Mouse (Mus musculus) neural tube, embryonic 13.5 days (tissue): ENCODE data around the gene Ift20. TPM values are rescaled to one million over a fixed set of nuclear protein-coding genes. Genes with fewer than 3 reads are reported as not detected.
"Not testable (repeated sequence)": the region's sequence is repeated elsewhere in the genome, so short reads cannot be mapped to it uniquely, and the experiment has no call there.

Source experiments
- ATAC-seq: fragments of 200-750 bp; cut with Nextera tagmentation; 2 replicates; pipeline ENCODE4 v1.8.0; 2017; ENCODE audit warnings: low read depth, mild to moderate bottlenecking, moderate TSS enrichment, moderate library complexity
- H3K27ac ChIP-seq: fragments of 300-500 bp; sonication (generic); replicated peaks from 2 replicates; pipeline ENCODE4 v1.5.1; 2015; ENCODE audit warnings: moderate library complexity, mild to moderate bottlenecking, inconsistent platforms
- H3K27me3 ChIP-seq: fragments of 300-500 bp; sonication (generic); 2 replicates; pipeline ENCODE4 v1.6.1; 2015; ENCODE audit warnings: mild to moderate bottlenecking, inconsistent platforms
- H3K36me3 ChIP-seq: fragments of 300-500 bp; sonication (generic); 2 replicates; pipeline ENCODE4 v1.6.1; 2015; ENCODE audit warnings: mild to moderate bottlenecking, inconsistent platforms
- H3K4me1 ChIP-seq: fragments of 300-500 bp; sonication (generic); replicated peaks from 2 replicates; pipeline ENCODE4 v1.6.1; 2015; ENCODE audit warnings: inconsistent platforms
- H3K4me2 ChIP-seq: fragments of 300-500 bp; sonication (generic); 2 replicates; pipeline ENCODE4 v1.6.1; 2015; ENCODE audit warnings: inconsistent platforms, mild to moderate bottlenecking, moderate library complexity
- H3K4me3 ChIP-seq: fragments of 300-500 bp; sonication (generic); 2 replicates; pipeline ENCODE4 v1.5.1; 2015; ENCODE audit warnings: mild to moderate bottlenecking, inconsistent platforms
- H3K9ac ChIP-seq: fragments of 300-500 bp; sonication (generic); 2 replicates; pipeline ENCODE4 v1.6.1; 2015; ENCODE audit warnings: moderate library complexity, mild to moderate bottlenecking, inconsistent platforms
- H3K9me3 ChIP-seq: fragments of 300-500 bp; sonication (generic); 2 replicates; pipeline ENCODE4 v1.6.1; 2016; ENCODE audit warnings: inconsistent platforms
- WGBS: fragments of 180-500 bp; shearing (Covaris S2); methylation state at CpG from one replicate; pipeline ENCODE4 v1.1.7; 2015; 5-methylcytosine and 5-hydroxymethylcytosine counted together
- polyA plus RNA-seq: library from polyadenylated mRNA; unstranded; fragments of >200 nt; fragmentation: Nextera tagmentation; extraction: Ambion mirVana; gene quantifications from 2 replicates; pipeline ENCODE4 v1.2.1, GENCODE M21; 2015

The Ift20 gene
- polyA plus RNA-seq, 1 experiment from 2014 or later, result 120 TPM

DNA sequence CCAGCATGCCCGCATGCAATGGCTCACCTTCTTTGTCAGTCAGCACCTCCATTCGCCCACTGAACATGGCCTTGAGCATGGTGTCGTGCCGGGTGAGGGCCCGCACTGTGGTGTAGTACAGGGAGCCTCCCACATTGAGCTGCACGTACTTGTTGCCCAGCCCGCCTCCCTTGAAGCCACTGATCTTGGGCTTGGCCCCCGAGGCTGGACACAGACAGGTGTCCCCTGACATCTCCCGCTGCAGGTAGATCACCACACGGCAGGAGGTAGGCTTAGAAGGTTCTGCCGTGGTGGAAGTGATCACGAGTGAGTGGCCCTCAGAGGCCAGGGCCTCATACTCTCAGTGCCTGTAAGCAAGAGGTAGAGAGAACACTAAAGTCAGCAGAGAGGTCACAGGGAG, 6.2 kb upstream of the Ift20 start:
- Histone ChIP-seq H3K4me3 (no peak overlapping the region), H3K4me2 (no peak overlapping the region), H3K9me3 (no peaks in the 10 kb centered on the region), H3K4me1 (peaks cover 15% of the 10 kb centered on the region), H3K27me3 (no peaks in the 10 kb centered on the region), H3K27ac (no peak overlapping the region), H3K9ac (no peak overlapping the region), H3K36me3 (peaks cover 54% of the 10 kb centered on the region)
- 93% methylated on average over 12 of the region's 12 CpGs for WGBS
- no peak for ATAC-seq

DNA sequence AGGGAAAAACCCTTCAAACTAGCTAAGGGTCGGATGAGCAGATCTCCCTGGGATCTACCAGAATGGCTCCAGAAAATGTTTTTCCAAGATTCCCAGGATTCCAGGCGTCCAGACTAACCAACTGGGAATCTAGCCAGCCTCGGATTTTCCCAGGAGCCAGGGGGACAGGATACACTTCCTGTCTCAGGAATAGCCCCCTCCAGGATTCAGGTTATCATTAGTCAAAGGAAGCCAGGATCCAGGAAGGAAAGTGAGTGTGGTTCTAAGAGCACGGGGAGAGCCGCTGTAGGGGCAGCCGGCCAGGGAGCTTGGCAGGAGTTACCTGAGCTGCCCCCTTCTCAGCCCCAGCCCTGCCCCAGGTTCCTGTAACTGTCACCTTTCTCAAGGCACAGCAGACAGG, 5.1 kb upstream of the Ift20 start:
- no peak for ATAC-seq
- H3K27ac ChIP-seq, result no peak overlapping the region; the same call in 1 of the 2 replicates
- H3K9me3 ChIP-seq, result no peaks in the 10 kb centered on the region
- no peak overlapping the region for H3K9ac ChIP-seq
- H3K36me3 ChIP-seq, result peaks cover 43% of the 10 kb centered on the region
- no peak overlapping the region for H3K4me2 ChIP-seq
- no peak overlapping the region for H3K4me3 ChIP-seq
- H3K4me1 ChIP-seq, result peaks cover 19% of the 10 kb centered on the region
- 84% methylated on average over 6 of the region's 6 CpGs for WGBS
- no peaks in the 10 kb centered on the region for H3K27me3 ChIP-seq

DNA sequence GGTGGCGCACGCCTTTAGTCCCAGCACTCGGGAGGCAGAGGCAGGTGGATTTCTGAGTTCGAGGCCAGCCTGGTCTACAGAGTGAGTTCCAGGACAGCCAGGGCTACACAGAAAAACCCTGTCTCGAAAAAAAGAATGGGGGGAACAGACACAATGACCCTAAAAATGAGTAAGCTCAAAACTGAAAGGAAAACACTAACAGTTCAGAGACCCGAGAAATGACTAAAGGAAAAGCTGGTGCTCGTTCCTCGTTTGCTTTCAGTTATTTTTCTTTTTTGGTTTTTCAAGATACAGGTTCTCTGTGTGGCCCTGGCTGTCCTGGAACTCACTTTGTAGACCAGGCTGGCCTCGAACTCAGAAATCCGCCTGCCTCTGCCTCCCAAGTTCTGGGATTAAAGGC, 4.6 kb upstream of the Ift20 start:
- H3K27ac ChIP-seq, H3K9me3 ChIP-seq, H3K4me2 ChIP-seq, H3K4me3 ChIP-seq, H3K9ac ChIP-seq, ATAC-seq, H3K27me3 ChIP-seq: not testable (repeated sequence)
- 92% methylated on average over 10 of the region's 10 CpGs for WGBS
- Histone ChIP-seq H3K36me3 (peaks cover 39% of the 10 kb centered on the region), H3K4me1 (peaks cover 19% of the 10 kb centered on the region)

DNA sequence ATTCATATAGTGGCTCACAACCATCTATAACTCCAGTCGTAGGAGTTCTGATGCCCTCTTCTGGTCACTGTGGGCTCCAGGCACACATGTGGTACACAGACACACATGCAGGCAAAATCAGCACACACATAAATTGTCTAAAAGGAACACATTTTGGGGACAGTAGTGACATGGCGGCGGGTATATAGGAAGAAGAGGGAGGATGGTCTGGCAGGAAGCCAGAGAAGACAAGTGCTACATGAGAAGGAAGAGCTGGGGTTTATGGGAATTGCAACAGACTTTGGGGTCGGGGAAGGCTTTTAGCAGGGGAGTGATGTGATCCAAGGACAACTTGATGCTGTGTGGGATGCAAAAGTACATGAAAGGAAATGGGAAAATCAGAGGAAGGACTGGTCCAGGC, 1.6 kb upstream of the Ift20 start:
- H3K4me2 ChIP-seq, result peak overlapping the region; percentile 87
- peaks cover 19% of the 10 kb centered on the region for H3K36me3 ChIP-seq
- H3K27me3 ChIP-seq, result no peaks in the 10 kb centered on the region
- no peak overlapping the region for H3K27ac ChIP-seq
- H3K9ac ChIP-seq, result peak overlapping the region; percentile 87
- peaks cover 34% of the 10 kb centered on the region for H3K4me1 ChIP-seq
- H3K9me3 ChIP-seq, result no peaks in the 10 kb centered on the region
- peak overlapping the region; percentile 83 for H3K4me3 ChIP-seq
- 93% methylated on average over 4 of the region's 4 CpGs for WGBS
- no peak for ATAC-seq

DNA sequence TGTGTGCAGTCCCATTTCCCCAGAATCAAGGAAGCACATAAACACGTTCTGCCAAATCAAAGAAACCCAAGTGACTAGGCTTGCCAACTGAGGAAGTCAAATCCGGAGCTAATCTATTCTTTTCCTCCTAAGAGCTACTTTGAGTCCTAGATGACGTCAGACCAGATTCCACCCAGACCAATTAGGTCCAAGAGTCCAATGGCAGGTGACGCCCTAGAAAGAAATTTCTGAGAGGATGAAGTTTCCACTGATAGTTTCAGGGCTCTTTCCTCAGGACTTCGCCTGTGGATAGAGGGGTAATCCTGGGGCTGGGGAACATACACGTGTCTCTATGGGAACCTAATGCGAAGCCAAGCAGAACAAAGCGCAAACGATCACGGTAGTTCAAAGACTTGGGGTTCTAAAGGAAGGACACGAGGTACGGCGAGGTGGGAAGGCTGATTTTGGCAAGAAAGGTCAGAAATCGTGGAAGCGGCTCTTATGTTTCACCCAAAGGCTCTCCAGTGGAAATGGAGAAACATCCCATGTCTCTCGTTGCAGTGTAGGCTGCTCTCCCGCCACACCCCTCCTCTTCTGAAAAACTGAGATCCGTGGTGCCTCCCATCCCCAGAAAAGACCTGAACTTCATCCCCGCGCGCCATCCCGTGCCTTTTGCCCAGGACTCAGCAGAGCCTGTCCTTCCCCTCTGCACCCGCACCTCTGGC, 633 bp upstream of the Ift20 start:
- H3K27me3 ChIP-seq, result no peaks in the 10 kb centered on the region
- peak overlapping the region; percentile 83 for H3K4me3 ChIP-seq
- peaks cover 34% of the 10 kb centered on the region for H3K4me1 ChIP-seq
- peak overlapping the region; percentile 87 for H3K9ac ChIP-seq
- under 1% methylated on average over 23 of the region's 23 CpGs for WGBS
- no peaks in the 10 kb centered on the region for H3K9me3 ChIP-seq
- peak overlapping the region; percentile 87 for H3K4me2 ChIP-seq
- H3K27ac ChIP-seq, result peak overlapping the region; percentile 93
- H3K36me3 ChIP-seq, result peaks cover 21% of the 10 kb centered on the region
- ATAC-seq, result peak; percentile 29

DNA sequence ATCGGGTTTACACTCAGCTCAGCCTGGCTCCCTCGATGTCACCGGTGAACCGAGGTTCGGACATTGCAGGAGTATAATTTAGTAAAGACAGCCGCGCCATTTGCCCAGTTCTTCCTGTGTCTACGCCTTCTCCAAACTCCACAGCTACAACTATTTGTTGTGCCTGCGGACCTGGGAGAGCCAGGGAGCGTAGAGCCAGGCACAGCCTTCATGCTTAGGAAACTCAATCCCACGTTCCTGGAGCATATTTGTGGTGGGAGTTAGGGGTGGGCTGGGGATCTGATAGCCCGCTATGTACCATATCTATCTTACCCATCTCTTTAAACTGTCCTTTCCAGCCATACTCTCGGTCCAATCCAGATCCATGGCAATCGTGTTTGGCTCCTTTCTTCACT, 526 bp downstream of the Ift20 start:
- H3K4me3 ChIP-seq, result peak overlapping the region; percentile 83
- ATAC-seq, result no peak; the same call in 1 of the 2 replicates
- no peaks in the 10 kb centered on the region for H3K9me3 ChIP-seq
- H3K9ac ChIP-seq, result peak overlapping the region; percentile 90
- no peaks in the 10 kb centered on the region for H3K27me3 ChIP-seq
- peak overlapping the region; percentile 90 for H3K27ac ChIP-seq
- peaks cover 30% of the 10 kb centered on the region for H3K36me3 ChIP-seq
- peak overlapping the region; percentile 87 for H3K4me2 ChIP-seq
- peaks cover 34% of the 10 kb centered on the region for H3K4me1 ChIP-seq
- WGBS, result 2% methylated on average over 14 of the region's 14 CpGs

DNA sequence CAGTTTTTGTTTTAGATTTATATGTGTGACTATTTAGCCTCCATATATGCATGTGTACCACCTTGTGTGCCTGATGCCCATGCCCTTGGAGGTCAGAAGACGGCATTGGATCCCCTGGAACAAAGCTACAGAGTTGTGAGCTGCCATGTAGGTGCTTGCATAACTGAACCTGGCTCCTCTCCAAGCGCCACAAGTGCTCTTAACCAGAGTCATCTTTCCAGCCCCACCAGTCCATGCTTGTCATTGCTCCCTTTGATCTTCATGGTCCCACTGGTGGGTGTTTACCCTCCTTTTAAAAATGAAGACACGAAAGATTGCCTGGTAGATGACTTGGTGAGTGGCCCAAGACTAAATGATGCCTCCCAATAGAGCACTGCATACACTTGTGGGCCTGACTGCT, 4.2 kb downstream of the Ift20 start:
- Histone ChIP-seq H3K27ac (no peak overlapping the region), H3K4me3 (no peak overlapping the region), H3K9ac (no peak overlapping the region), H3K27me3 (no peaks in the 10 kb centered on the region), H3K36me3 (peaks cover 57% of the 10 kb centered on the region), H3K9me3 (no peaks in the 10 kb centered on the region), H3K4me1 (peaks cover 16% of the 10 kb centered on the region), H3K4me2 (no peak overlapping the region)
- WGBS, result 92% methylated on average over 3 of the region's 3 CpGs
- no peak for ATAC-seq

DNA sequence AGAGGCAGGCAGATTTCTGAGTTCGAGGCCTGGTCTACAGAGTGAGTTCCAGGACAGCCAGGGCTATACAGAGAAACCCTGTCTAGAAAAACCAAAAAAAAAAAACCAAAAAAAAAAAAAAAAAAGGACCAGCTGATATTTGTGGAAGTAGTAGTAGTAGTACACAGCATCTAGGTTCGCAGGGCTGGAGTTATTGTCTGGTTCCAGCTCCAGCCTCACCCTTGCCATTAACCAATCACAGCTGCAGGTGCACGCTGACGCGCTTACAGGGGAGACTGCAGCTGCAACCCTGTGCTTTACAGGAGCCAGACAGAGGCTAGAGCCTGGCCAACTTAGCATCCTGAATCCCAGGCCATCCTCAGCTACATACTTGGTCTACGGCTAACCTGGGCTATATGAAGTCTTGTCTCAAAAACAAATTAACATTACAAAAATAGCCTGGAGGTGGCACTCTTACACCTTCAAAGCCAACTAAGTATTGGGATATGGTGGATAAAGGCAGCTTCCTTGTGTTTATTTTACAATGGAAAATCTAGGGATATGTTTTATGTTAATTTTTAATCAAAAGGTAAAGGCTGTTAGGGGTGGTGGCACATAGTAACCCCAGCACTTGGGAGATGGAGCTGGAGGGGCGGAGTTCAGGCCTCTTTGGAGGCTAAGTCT, 8.4 kb downstream of the Ift20 start:
- no peak overlapping the region for H3K27ac ChIP-seq
- no peak overlapping the region for H3K9ac ChIP-seq
- H3K9me3 ChIP-seq, result no peaks in the 10 kb centered on the region
- WGBS, result 90% methylated on average over 7 of the region's 7 CpGs
- H3K36me3 ChIP-seq, result peaks cover 49% of the 10 kb centered on the region
- H3K27me3 ChIP-seq, result no peaks in the 10 kb centered on the region
- no peak overlapping the region for H3K4me2 ChIP-seq
- no peak overlapping the region for H3K4me3 ChIP-seq
- H3K4me1 ChIP-seq, result peaks cover 17% of the 10 kb centered on the region
- no peak for ATAC-seq

DNA sequence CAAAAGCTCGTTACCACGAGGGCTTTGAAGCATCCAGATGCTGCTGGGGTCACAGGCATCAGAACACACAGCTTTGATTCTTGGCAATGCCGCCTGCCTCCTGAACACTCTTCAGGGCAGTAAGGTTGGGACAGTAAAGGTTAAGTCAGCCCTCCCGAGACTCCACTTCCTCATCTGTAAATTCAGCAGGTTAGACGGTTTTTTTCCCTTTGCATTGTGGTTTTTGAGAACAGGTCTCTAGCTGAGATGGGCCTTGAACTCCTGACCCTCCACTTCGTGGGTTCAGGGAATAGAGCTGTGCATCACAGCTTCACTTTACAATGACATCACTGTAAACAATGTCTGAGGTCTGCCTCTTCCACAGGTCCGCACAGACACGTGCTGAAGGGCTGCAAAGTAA, 9.0 kb downstream of the Ift20 start:
- Histone ChIP-seq H3K27ac (no peak overlapping the region), H3K4me3 (no peak overlapping the region), H3K4me1 (peaks cover 23% of the 10 kb centered on the region), H3K9me3 (no peaks in the 10 kb centered on the region), H3K4me2 (no peak overlapping the region), H3K9ac (no peak overlapping the region), H3K36me3 (peaks cover 43% of the 10 kb centered on the region), H3K27me3 (no peaks in the 10 kb centered on the region)
- no peak for ATAC-seq
- WGBS, result 76% methylated on average over 8 of the region's 8 CpGs

DNA sequence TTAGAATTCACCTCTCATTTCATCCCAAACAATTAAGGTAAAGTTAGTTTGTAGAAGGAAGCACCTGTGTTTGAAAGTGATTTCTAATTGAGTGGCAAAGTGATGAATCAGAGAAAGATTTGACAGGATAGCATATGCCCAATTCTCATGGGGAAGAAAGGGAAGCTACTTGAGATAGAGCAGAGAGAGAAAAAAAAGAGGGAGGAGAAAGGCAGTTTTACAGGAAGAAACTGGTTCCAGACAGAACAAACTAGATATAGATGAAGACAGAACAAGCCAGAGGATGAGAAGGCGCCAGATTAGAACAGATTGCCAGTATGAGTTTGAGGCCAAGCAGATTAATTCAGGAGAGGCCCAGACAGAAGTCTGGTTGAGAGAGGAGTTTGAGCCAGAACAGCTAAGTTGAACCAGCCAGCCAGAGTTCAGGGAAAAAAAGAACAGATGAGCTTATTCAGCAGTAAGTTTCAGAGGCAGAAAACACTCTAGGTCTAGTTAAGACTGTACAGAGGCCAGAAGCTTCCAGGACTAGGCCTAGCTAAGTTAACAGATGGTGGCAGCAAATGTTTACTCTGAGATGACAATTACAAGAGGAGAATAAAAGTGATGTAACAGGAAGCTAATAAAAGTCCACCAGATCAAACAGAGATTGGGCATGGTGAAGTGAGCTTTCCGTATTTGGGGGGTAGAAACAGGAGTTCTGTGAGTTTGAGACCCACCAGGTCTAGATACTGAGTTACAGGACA, 11.7 kb downstream of the Ift20 start:
- Histone ChIP-seq H3K36me3 (peaks cover 20% of the 10 kb centered on the region), H3K9ac (no peak overlapping the region), H3K4me3 (no peak overlapping the region), H3K27ac (no peak overlapping the region), H3K27me3 (no peaks in the 10 kb centered on the region), H3K4me1 (peaks cover 29% of the 10 kb centered on the region), H3K4me2 (no peak overlapping the region), H3K9me3 (no peaks in the 10 kb centered on the region)
- WGBS, result 76% methylated on average over 2 of the region's 2 CpGs
- ATAC-seq, result no peak

DNA sequence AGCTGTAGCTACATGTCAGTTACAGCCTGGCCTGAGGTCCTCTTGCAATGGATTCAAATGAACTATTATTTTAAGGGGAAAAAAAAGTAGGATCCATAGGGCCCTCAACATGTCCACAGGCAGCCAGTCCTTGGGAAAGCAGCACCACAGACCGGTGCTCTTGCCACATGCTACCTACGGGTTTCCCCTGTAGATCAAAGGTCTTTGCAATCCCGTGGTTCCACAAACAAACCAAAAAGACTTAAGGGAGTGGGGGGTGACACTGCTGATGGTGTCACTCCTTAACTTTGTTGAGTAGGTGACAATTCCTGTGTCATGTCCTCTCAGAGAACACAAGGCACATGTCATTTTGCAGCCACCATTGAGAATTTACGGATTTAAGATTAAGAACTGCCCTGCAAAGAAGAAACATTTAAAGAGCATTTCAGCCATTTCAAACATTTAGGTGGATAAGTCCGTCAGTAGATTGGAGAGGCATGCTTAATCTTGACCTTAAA, 13.4 kb downstream of the Ift20 start:
- 23% methylated on average over 5 of the region's 5 CpGs for WGBS
- peak overlapping the region; percentile 81 for H3K4me2 ChIP-seq
- H3K4me3 ChIP-seq, result peak overlapping the region; percentile 68
- H3K9ac ChIP-seq, result peak overlapping the region; percentile 75
- peaks cover 5% of the 10 kb centered on the region; the same call in 1 of the 2 replicates for H3K36me3 ChIP-seq
- no peaks in the 10 kb centered on the region for H3K27me3 ChIP-seq
- peaks cover 29% of the 10 kb centered on the region for H3K4me1 ChIP-seq
- 0 out of 2 replicates have a peak overlapping the region, but pooled peaks have one; percentile 85 for H3K27ac ChIP-seq
- H3K9me3 ChIP-seq, result peaks cover 7% of the 10 kb centered on the region; the same call in 1 of the 2 replicates
- no peak for ATAC-seq
